Mouse (Mus musculus) olfactory bulb, adult 2 months (tissue): ENCODE results near the gene Polq.

ENCODE experiments used
- CTCF ChIP-seq: fragments of 200-500 bp; IDR thresholded peaks from 2 replicates; pipeline ENCODE4 v1.5.1; 2012; ENCODE audit warnings: low read depth, mild to moderate bottlenecking, low read length, moderate library complexity; ENCODE audit not compliant: insufficient read depth
- POLR2A ChIP-seq: fragments of 200-500 bp; IDR thresholded peaks from 2 replicates; pipeline ENCODE4 v1.6.1; 2012; ENCODE audit warnings: mild to moderate bottlenecking, low read depth, low read length, moderate library complexity; ENCODE audit not compliant: insufficient read depth

- TF ChIP-seq CTCF (no peak), POLR2A (no peak)
Measured at GRCm38 (mm10) chr16:36989999-36990625, 21.5 kb upstream of the Polq start, which contains the start of gene Fbxo40.
